Mouse (Mus musculus) neural tube, embryonic 12.5 days (tissue): Measurements from ENCODE around the gene Nolc1. TPM values are rescaled to one million over a fixed set of nuclear protein-coding genes. Genes with fewer than 3 reads are reported as not detected.

Experiments
- polyA plus RNA-seq: library from polyadenylated mRNA; unstranded; fragments of >200 nt; fragmentation: Nextera tagmentation; extraction: Ambion mirVana; gene quantifications from 2 replicates; pipeline ENCODE4 v1.2.1, GENCODE M21; 2016

Gene Nolc1
- polyA plus RNA-seq, 1 experiment from 2014 or later, result 94.9 TPM

Other genes starting within 250 kb of the Nolc1 start
- 21.2 and 23.0 TPM in 2 replicates for gene Armh3, start 77.4 kb upstream of the Nolc1 start, polyA plus RNA-seq
- gene Hps6, start 72.4 kb upstream of the Nolc1 start, polyA plus RNA-seq, result 4.3 and 5.2 TPM in 2 replicates
- 25.6 and 26.2 TPM in 2 replicates for gene Pprc1, start 31.0 kb upstream of the Nolc1 start, polyA plus RNA-seq
- 139 and 144 TPM in 2 replicates for gene Ldb1, start 30.6 kb upstream of the Nolc1 start, polyA plus RNA-seq
- 0.20 TPM in 1 of 2 replicates, not detected in the other for gene Elovl3, start 56.0 kb downstream of the Nolc1 start, polyA plus RNA-seq
- 2.7 and 3.0 TPM in 2 replicates for gene Pitx3, start 72.5 kb downstream of the Nolc1 start, polyA plus RNA-seq
- gene Gbf1, start 76.6 kb downstream of the Nolc1 start, polyA plus RNA-seq, result 72.8 and 85.6 TPM in 2 replicates
- gene Nfkb2, start 228.5 kb downstream of the Nolc1 start, polyA plus RNA-seq, result 3.9 and 4.0 TPM in 2 replicates